In the genomic region with DNA sequence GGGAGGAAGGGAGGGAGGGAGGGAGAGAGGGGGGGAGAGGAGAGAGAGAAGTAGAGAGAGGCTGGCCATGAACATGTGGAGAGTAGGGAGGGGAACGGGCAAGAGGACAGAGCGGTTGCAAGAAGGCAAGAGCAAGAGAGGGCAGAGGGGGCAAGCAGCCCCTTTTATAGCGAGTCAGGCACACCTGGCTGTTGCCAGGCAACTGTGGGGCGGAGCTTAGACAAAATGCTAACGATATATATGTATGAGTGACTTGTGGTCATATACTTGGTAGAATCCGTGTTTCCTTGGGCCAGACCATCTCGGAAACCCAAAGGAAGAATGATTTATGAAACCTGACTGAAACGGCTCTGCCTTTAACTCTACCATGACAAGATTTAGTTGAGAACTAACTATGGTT, we compare ENCODE assay signal across 19 mouse cellular contexts.
A peak's percentile ranks its signal among the peaks of the same experiment; 100 is the strongest.
DNase-seq lines count a peak whose midpoint lies in the region; ATAC-seq and TF ChIP-seq lines count a peak whose summit lies in the region.
"Had no signal": no experiment of that assay in that cellular context is flagged by ENCODE, and none has a peak within 500 bp of the region (broad histone marks: within the 10 kb centered on the region; RNA-seq: fewer than 3 reads in every experiment).

No protein-coding gene starts in this region.

- H3K9ac ChIP-seq in kidney, embryonic 14.5 days (ENCODE audit: low read depth, low read length): no peak overlapping the region
- no peak overlapping the region; the same call in 1 of the 2 replicates for H3K9ac ChIP-seq in stomach, embryonic 16.5 days (ENCODE audit: low read length)
- no peak overlapping the region for H3K9ac ChIP-seq in stomach, postnatal 0 days (ENCODE audit: low read length)
- H3K9ac ChIP-seq in intestine, postnatal 0 days (ENCODE audit: low read depth, low read length): 0 out of 2 replicates have a peak overlapping the region, but pooled peaks have one; percentile 22
- H3K9ac ChIP-seq: forebrain, embryonic 13.5 days; hindbrain, embryonic 12.5 days; limb, embryonic 12.5 days had no signal

- H3K4me1 ChIP-seq in kidney, embryonic 14.5 days (ENCODE audit: control insufficient read depth, insufficient read depth, low read length): peaks cover 50% of the 10 kb centered on the region
- peaks cover 40% of the 10 kb centered on the region for H3K4me1 ChIP-seq in stomach, embryonic 16.5 days (ENCODE audit: control insufficient read depth, insufficient read depth, low read length)
- H3K4me1 ChIP-seq in stomach, postnatal 0 days (replicated peaks; ENCODE audit: control insufficient read depth, insufficient read depth): peaks cover 5% of the 10 kb centered on the region
- peaks cover 19% of the 10 kb centered on the region; the same call in 1 of the 2 replicates for H3K4me1 ChIP-seq in intestine, postnatal 0 days (replicated peaks; ENCODE audit: control insufficient read depth, insufficient read depth, low read length)

- 48% methylated on average over 8 of the region's 8 CpGs for WGBS in kidney, embryonic 14.5 days
- 80% methylated on average over 8 of the region's 8 CpGs for WGBS in stomach, embryonic 16.5 days
- WGBS in stomach, postnatal 0 days: 61% methylated on average over 8 of the region's 8 CpGs
- WGBS in intestine, postnatal 0 days: 64% methylated on average over 8 of the region's 8 CpGs

- H3K9me3 ChIP-seq in kidney, embryonic 14.5 days (ENCODE audit: control insufficient read depth, low read length): no peaks in the 10 kb centered on the region
- H3K9me3 ChIP-seq in stomach, embryonic 16.5 days (replicated peaks; ENCODE audit: control insufficient read depth, low read length): no peaks in the 10 kb centered on the region
- H3K9me3 ChIP-seq in stomach, postnatal 0 days (ENCODE audit: control insufficient read depth, low read length): no peaks in the 10 kb centered on the region
- no peaks in the 10 kb centered on the region for H3K9me3 ChIP-seq in intestine, postnatal 0 days (ENCODE audit: control insufficient read depth)
- H3K9me3 ChIP-seq: forebrain, embryonic 13.5 days; hindbrain, embryonic 12.5 days; limb, embryonic 12.5 days had no signal

- peak overlapping the region; percentile 66; the same call in 1 of the 2 replicates for H3K27ac ChIP-seq in kidney, embryonic 14.5 days (ENCODE audit: low read depth, low read length)
- H3K27ac ChIP-seq in stomach, embryonic 16.5 days (ENCODE audit: low read length): 0 out of 2 replicates have a peak overlapping the region, but pooled peaks have one; percentile 38
- no peak overlapping the region for H3K27ac ChIP-seq in stomach, postnatal 0 days (replicated peaks)
- no peak overlapping the region for H3K27ac ChIP-seq in intestine, postnatal 0 days (ENCODE audit: low read depth, low read length)
- H3K27ac ChIP-seq: forebrain, embryonic 13.5 days had no signal

- no peak for DNase-seq in kidney, postnatal 25 days
- DNase-seq in stomach, postnatal 0 days (ENCODE audit: low spot score): no peak
- DNase-seq in thymus, postnatal 36 days: peak; percentile 36 to 56
- no peak for DNase-seq in cerebellum, postnatal 4 days (ENCODE audit: low spot score in 2 of 2)
- DNase-seq in right cerebral cortex, postnatal 14 days: no peak
- DNase-seq: adrenal gland, adult 2 months; cerebellum, adult 2 months; gastrocnemius, postnatal 14 days; heart, adult 18-20 months; kidney, postnatal 14 days; layer of hippocampus, adult 9-11 months; lung, adult 2 months; right cerebral cortex, postnatal 4 days had no signal

- H3K27me3 ChIP-seq in kidney, embryonic 14.5 days (ENCODE audit: control insufficient read depth, insufficient read depth, low read length): no peaks in the 10 kb centered on the region
- H3K27me3 ChIP-seq in stomach, embryonic 16.5 days (ENCODE audit: control insufficient read depth, insufficient read depth, low read length): no peaks in the 10 kb centered on the region
- no peaks in the 10 kb centered on the region for H3K27me3 ChIP-seq in stomach, postnatal 0 days (ENCODE audit: control insufficient read depth, insufficient read depth, low read length)
- H3K27me3 ChIP-seq in intestine, postnatal 0 days (replicated peaks; ENCODE audit: control insufficient read depth, insufficient read depth, low read length): no peaks in the 10 kb centered on the region
- H3K27me3 ChIP-seq: forebrain, embryonic 13.5 days; hindbrain, embryonic 12.5 days; limb, embryonic 12.5 days had no signal

- TF ChIP-seq CTCF in stomach, postnatal 0 days (IDR thresholded peaks at IDR 0.05; ENCODE audit: low read depth): no peak
- TF ChIP-seq CTCF in intestine, postnatal 0 days (IDR thresholded peaks at IDR 0.05; ENCODE audit: low read depth): no peak

- no peak overlapping the region for H3K4me3 ChIP-seq in kidney, embryonic 14.5 days (ENCODE audit: low read length)
- H3K4me3 ChIP-seq in stomach, embryonic 16.5 days (replicated peaks; ENCODE audit: low read length): no peak overlapping the region
- no peak overlapping the region for H3K4me3 ChIP-seq in stomach, postnatal 0 days (ENCODE audit: low read depth, low read length)
- H3K4me3 ChIP-seq in intestine, postnatal 0 days (ENCODE audit: low read depth, low read length): no peak overlapping the region
- H3K4me3 ChIP-seq: forebrain, embryonic 13.5 days; hindbrain, embryonic 12.5 days; limb, embryonic 12.5 days had no signal

- no peak for TF ChIP-seq EP300 in stomach, postnatal 0 days (optimal IDR thresholded peaks at IDR 0.05)

- no peak for ATAC-seq in kidney, embryonic 14.5 days (ENCODE audit: low FRiP score, low TSS enrichment)
- ATAC-seq in stomach, embryonic 16.5 days (ENCODE audit: insufficient read depth, low FRiP score): no peak
- no peak for ATAC-seq in stomach, postnatal 0 days (ENCODE audit: low FRiP score, low TSS enrichment)
- no peak for ATAC-seq in intestine, postnatal 0 days
- ATAC-seq: forebrain, embryonic 13.5 days had no signal

- H3K4me2 ChIP-seq in kidney, embryonic 14.5 days (replicated peaks; ENCODE audit: low read depth, low read length): no peak overlapping the region
- no peak overlapping the region for H3K4me2 ChIP-seq in stomach, embryonic 16.5 days (ENCODE audit: low read depth, low read length)
- H3K4me2 ChIP-seq in stomach, postnatal 0 days (replicated peaks; ENCODE audit: low read depth): no peak overlapping the region
- no peak overlapping the region for H3K4me2 ChIP-seq in intestine, postnatal 0 days (replicated peaks; ENCODE audit: low read depth)
- H3K4me2 ChIP-seq: forebrain, embryonic 13.5 days; hindbrain, embryonic 12.5 days; limb, embryonic 12.5 days had no signal

- no peaks in the 10 kb centered on the region for H3K36me3 ChIP-seq in kidney, embryonic 14.5 days (ENCODE audit: control insufficient read depth, insufficient read depth, low read length)
- no peaks in the 10 kb centered on the region for H3K36me3 ChIP-seq in stomach, embryonic 16.5 days (ENCODE audit: control insufficient read depth, insufficient read depth, low read length)
- H3K36me3 ChIP-seq in stomach, postnatal 0 days (ENCODE audit: control insufficient read depth, insufficient read depth, low read length): no peaks in the 10 kb centered on the region
- no peaks in the 10 kb centered on the region for H3K36me3 ChIP-seq in intestine, postnatal 0 days (ENCODE audit: control insufficient read depth, insufficient read depth)
- H3K36me3 ChIP-seq: hindbrain, embryonic 12.5 days; limb, embryonic 12.5 days had no signal

Comparison
In these comparisons a context has a peak if more than half of its experiments do, and no peak if none do; other contexts are left out.
1. H3K27ac ChIP-seq: peak in kidney, embryonic 14.5 days (single experiment) and stomach, embryonic 16.5 days (single experiment); none in stomach, postnatal 0 days (single experiment) and intestine, postnatal 0 days (single experiment).
2. DNase-seq: peak in thymus, postnatal 36 days (2 of 2); none in kidney, postnatal 25 days (0 of 2), stomach, postnatal 0 days (single experiment), cerebellum, postnatal 4 days (0 of 2) and right cerebral cortex, postnatal 14 days (single experiment).